Mouse (Mus musculus): ENCODE results near the gene Mc3r. TPM values are rescaled to one million over a fixed set of nuclear protein-coding genes. Genes with fewer than 3 reads are reported as not detected.

Gene Mc3r
- total RNA-seq, 4 experiments from 2014 or later, result 0.16 to 0.35 (median 0.22) TPM; not detected in 1

- DNase-seq (ENCODE audit: low spot score in 2 of 2), result no peak
Observed at GRCm38 (mm10) chr2:172298083-172298482, 49.8 kb downstream of the Mc3r start.

- DNase-seq (ENCODE audit: low spot score in 2 of 2), result no peak
Observed at GRCm38 (mm10) chr2:172298542-172298941, 50.2 kb downstream of the Mc3r start.

- DNase-seq (ENCODE audit: low spot score in 2 of 2), result no peak
Observed at GRCm38 (mm10) chr2:172299126-172299921, 51.0 kb downstream of the Mc3r start.

Other genes with a start within 250 kb of the Mc3r start
- 10 to 100 TPM in 2 of 4 experiments, 1 to 10 TPM in 2; 8.0 to 10.9 (median 10.0) TPM for gene Cbln4, start 205.0 kb upstream of the Mc3r start, total RNA-seq (2022)
- 10 to 100 TPM; 19.5 to 22.8 (median 21.6) TPM for gene Fam210b, start 97.1 kb downstream of the Mc3r start, total RNA-seq (2022)
- 1 to 10 TPM; 1.1 to 2.4 (median 1.5) TPM for gene Aurka, start 122.0 kb downstream of the Mc3r start, total RNA-seq (2022)
- 10 to 100 TPM; 23.7 to 28.8 (median 26.9) TPM for gene Cstf1, start 122.2 kb downstream of the Mc3r start, total RNA-seq (2022)
- under 1 TPM in 3 of 4 experiments, not detected in 1; 0.31 to 0.55 (median 0.33) TPM for gene Cass4, start 145.3 kb downstream of the Mc3r start, total RNA-seq (2022)
- 10 to 100 TPM; 68.3 to 71.7 (median 70.8) TPM for gene Rtf2, start 192.1 kb downstream of the Mc3r start, total RNA-seq (2022)
- not detected for gene Gcnt7, start 210.1 kb downstream of the Mc3r start, total RNA-seq (2022)
- gene Fam209, start 224.0 kb downstream of the Mc3r start, total RNA-seq (2022), result under 1 TPM in 1 of 4 experiments, not detected in 3; 0.50 TPM